Mouse (Mus musculus) myocyte (in vitro differentiated cells): ENCODE data around the gene Kcna2. TPM values are rescaled to one million over a fixed set of nuclear protein-coding genes. Genes with fewer than 3 reads are reported as not detected.

Source experiments
- H3K27me3 ChIP-seq: one replicate; pipeline ENCODE4 v1.6.1; 2011; ENCODE audit not compliant: control insufficient read depth, insufficient read depth, insufficient read length
- H3K36me3 ChIP-seq: one replicate; pipeline ENCODE4 v1.6.1; 2011; ENCODE audit not compliant: control insufficient read depth, insufficient read depth
- H3K4me2 ChIP-seq: one replicate; pipeline ENCODE4 v1.6.1; 2011; ENCODE audit warnings: low read depth, control low read depth
- H3K4me3 ChIP-seq: one replicate; pipeline ENCODE4 v1.5.1; 2011; ENCODE audit warnings: mild to moderate bottlenecking, control low read depth, moderate library complexity
- H3K79me2 ChIP-seq: one replicate; pipeline ENCODE4 v1.6.1; 2011; ENCODE audit not compliant: control insufficient read depth, insufficient read depth
- H3ac ChIP-seq: one replicate; pipeline ENCODE4 v1.6.1; 2011; ENCODE audit not compliant: control insufficient read depth, insufficient read length
- CEBPB ChIP-seq: IDR thresholded peaks from 2 replicates; pipeline ENCODE4 v1.6.1; 2011; ENCODE audit warnings: mild to moderate bottlenecking, moderate library complexity; ENCODE audit not compliant: poor library complexity, insufficient read depth, severe bottlenecking
- E2F4 ChIP-seq: IDR thresholded peaks from one replicate; pipeline ENCODE4 v1.6.1; 2011; ENCODE audit warnings: mild to moderate bottlenecking, control low read depth, moderate library complexity; ENCODE audit not compliant: insufficient read depth
- MAX ChIP-seq: IDR thresholded peaks from one replicate; pipeline ENCODE4 v1.6.1; 2011; ENCODE audit warnings: low read depth, mild to moderate bottlenecking, control low read depth
- MYOD1 ChIP-seq, 3 experiments: IDR thresholded peaks; one replicate each; pipeline ENCODE4 v1.6.1; 2011; ENCODE audit warnings: control low read depth in 2 of 3, low read depth in 2 of 3, mild to moderate bottlenecking in 2 of 3, moderate library complexity in 1 of 3; ENCODE audit not compliant: insufficient read length in 2 of 3, control insufficient read depth in 1 of 3
- MYOG ChIP-seq, 3 experiments: IDR thresholded peaks; one replicate each; pipeline ENCODE4 v1.6.1; 2011; ENCODE audit warnings: control low read depth in 2 of 3, low read depth in 2 of 3, mild to moderate bottlenecking in 2 of 3; ENCODE audit not compliant: insufficient read length in 2 of 3, control insufficient read depth in 1 of 3, insufficient read depth in 1 of 3
- POLR2A ChIP-seq: IDR thresholded peaks from one replicate; pipeline ENCODE4 v1.6.1; 2011; ENCODE audit warnings: low read depth, mild to moderate bottlenecking, control low read depth, moderate library complexity; ENCODE audit not compliant: insufficient read length
- POLR2AphosphoS2 ChIP-seq: IDR thresholded peaks from one replicate; pipeline ENCODE4 v1.6.1; 2011; ENCODE audit warnings: low read depth, control low read depth; ENCODE audit not compliant: insufficient read length
- REST ChIP-seq: IDR thresholded peaks from one replicate; pipeline ENCODE4 v1.6.1; 2011; ENCODE audit warnings: mild to moderate bottlenecking, control low read depth, moderate library complexity; ENCODE audit not compliant: insufficient read depth, insufficient read length
- SRF ChIP-seq: IDR thresholded peaks from one replicate; pipeline ENCODE4 v1.6.1; 2011; ENCODE audit warnings: low read depth; ENCODE audit not compliant: control insufficient read depth, insufficient read length
- TCF12 ChIP-seq: IDR thresholded peaks from one replicate; pipeline ENCODE4 v1.6.1; 2011; ENCODE audit warnings: mild to moderate bottlenecking, control low read depth; ENCODE audit not compliant: poor library complexity, insufficient read depth, severe bottlenecking
- TCF3 ChIP-seq: IDR thresholded peaks from one replicate; pipeline ENCODE4 v1.6.1; 2011; ENCODE audit warnings: low read depth, control low read depth; ENCODE audit not compliant: insufficient read length
- USF1 ChIP-seq: IDR thresholded peaks from one replicate; pipeline ENCODE4 v1.6.1; 2011; ENCODE audit warnings: low read depth, mild to moderate bottlenecking, control low read depth, moderate library complexity
- polyA plus RNA-seq: library from polyadenylated mRNA; unstranded; fragments of >200 nt; fragmentation: generic; extraction: Trizol; gene quantifications from one replicate; pipeline ENCODE4 v1.2.1, GENCODE M21; 2012; ENCODE audit warnings: missing spikeins

The Kcna2 gene
- polyA plus RNA-seq, result not detected

DNA sequence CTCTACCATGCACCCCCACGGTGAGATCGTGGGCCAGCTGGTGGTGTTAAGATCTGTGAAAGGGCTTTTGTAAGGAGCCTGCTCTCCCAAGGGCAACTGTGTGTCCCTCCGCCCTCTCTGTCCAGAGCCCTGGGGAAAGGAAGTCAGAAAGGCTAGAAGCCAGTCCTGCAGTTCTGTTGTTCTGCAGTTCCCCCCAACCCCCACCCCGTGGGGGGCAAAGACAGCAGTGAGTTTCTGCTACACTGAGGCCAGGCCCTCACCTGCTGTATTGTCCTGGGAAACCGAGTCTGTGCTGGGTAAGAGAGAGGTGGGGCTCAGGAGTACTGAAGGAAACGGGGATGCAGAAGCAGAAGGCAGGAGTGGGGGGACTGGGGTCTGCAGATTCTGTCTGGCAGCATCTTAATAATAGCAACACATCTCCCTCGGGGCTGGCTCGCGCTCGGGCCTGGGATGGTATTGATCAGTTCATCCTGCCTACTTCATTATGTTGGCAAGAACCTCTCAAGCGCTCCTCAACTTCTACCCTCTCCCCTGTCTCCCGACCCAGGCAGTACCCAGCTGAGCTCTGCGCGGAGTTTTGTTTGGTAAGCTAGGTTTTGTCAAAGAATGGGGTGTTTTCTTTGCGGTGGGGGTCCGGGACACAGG lies at the start of gene Kcna2:
TSS of gene Kcna2 (plus strand) at position 336 of the 645 bp plus-strand sequence.
- no peak for TF ChIP-seq POLR2A
- no peak for TF ChIP-seq POLR2AphosphoS2
- no peak for TF ChIP-seq MAX
- TF ChIP-seq SRF, result no peak
- no peak for TF ChIP-seq USF1
- no peak for TF ChIP-seq TCF12
- no peak for TF ChIP-seq TCF3
- no peak for TF ChIP-seq MYOD1 (IDR thresholded peaks at IDR 0.05; ENCODE audit: control insufficient read depth in 1 of 3, insufficient read length in 2 of 3, low read depth in 2 of 3)
- no peak for TF ChIP-seq E2F4
- TF ChIP-seq REST, result no peak
- TF ChIP-seq MYOG (IDR thresholded peaks at IDR 0.05; ENCODE audit: control insufficient read depth in 1 of 3, insufficient read depth in 1 of 3, insufficient read length in 2 of 3, low read depth in 2 of 3), result no peak
- no peak for TF ChIP-seq CEBPB
- Histone ChIP-seq H3K27me3 (peaks cover 61% of the 10 kb centered on the region), H3K4me2 (no peak within 1 kb of the TSS), H3ac (no peak within 1 kb of the TSS), H3K36me3 (no peaks in the 10 kb centered on the region), H3K79me2 (no peaks in the 10 kb centered on the region), H3K4me3 (no peak within 1 kb of the TSS)

DNA sequence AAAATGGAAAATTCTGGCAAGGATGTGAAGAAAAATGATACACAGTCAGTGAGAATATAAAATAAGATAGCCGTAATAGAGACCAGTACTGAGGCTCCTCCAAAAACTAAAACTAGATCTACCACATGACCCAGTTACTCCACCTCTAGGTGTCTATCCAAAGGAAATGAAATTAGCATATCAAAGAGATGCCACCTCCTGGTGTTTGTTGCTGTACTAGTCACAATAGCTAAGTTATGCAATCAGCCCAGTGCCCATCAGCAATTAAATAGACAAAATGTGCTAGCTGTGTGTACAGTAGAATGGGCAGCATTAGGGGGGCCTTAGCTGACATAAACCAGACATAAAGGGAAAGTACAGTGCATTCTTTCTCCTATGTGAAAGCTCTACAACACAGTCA lies 39.5 kb upstream of the Kcna2 start:
- H3K4me2 ChIP-seq, result no peak overlapping the region
- no peaks in the 10 kb centered on the region for H3K79me2 ChIP-seq
- no peak for TF ChIP-seq MAX
- no peak for TF ChIP-seq MYOD1 (IDR thresholded peaks at IDR 0.05; ENCODE audit: control insufficient read depth in 1 of 3, insufficient read length in 2 of 3, low read depth in 2 of 3)
- no peak for TF ChIP-seq MYOG (IDR thresholded peaks at IDR 0.05; ENCODE audit: control insufficient read depth in 1 of 3, insufficient read depth in 1 of 3, insufficient read length in 2 of 3, low read depth in 2 of 3)
- no peak for TF ChIP-seq E2F4
- no peak for TF ChIP-seq POLR2AphosphoS2
- no peak for TF ChIP-seq POLR2A
- TF ChIP-seq USF1, result no peak
- no peak for TF ChIP-seq TCF12
- TF ChIP-seq TCF3, result no peak
- TF ChIP-seq REST, result no peak
- no peak for TF ChIP-seq SRF
- no peak for TF ChIP-seq CEBPB
- no peaks in the 10 kb centered on the region for H3K36me3 ChIP-seq
- no peak overlapping the region for H3ac ChIP-seq
- no peaks in the 10 kb centered on the region for H3K27me3 ChIP-seq
- H3K4me3 ChIP-seq, result no peak overlapping the region

DNA sequence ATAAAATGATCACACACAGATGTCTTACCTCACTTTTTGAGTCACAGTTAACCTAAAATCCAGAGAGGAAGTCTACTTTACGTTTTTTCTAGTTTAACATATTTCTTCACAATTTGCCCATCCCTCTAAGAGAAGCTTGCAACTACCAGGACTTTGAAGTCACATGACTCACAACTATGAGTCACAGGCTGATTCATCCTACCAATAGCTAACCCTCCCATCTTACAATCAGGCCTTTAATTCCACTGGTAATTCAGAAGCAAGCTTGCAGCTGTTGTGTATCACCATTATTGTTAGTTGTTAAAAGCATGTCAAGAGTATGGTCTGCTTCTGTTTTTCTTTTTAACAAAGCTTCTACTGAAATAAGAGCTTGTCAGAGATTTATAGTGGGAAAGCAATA lies 38.2 kb upstream of the Kcna2 start:
- no peaks in the 10 kb centered on the region for H3K27me3 ChIP-seq

DNA sequence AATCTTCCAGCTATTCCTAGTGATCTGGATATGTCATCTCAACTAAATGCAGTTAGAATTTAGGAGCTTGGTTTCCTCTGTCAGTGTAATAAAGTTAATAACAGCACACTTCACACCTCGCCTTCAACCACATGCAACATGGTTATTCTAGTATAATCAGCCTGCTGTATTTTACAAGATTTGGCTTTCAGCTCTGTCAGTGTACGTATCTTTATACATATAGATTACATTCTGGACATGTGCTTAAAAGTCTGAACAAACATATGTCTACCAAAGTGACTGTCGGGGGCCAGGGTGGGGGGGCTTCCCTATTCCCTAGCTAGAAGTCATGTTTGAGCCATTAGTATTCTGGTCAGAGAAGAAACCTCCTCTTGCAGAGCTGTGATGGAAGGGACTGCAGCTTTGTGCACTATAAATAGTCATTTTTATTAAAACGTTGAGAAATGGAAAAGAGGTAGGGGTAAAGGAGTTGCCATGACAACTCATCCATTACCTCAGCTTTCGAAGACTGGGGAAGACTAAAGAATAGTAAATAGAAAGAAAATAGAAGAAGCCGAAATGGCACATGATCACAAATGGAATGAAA lies 35.3 kb upstream of the Kcna2 start:
- Histone ChIP-seq H3K36me3 (no peaks in the 10 kb centered on the region), H3ac (no peak overlapping the region), H3K4me3 (no peak overlapping the region), H3K27me3 (no peaks in the 10 kb centered on the region), H3K79me2 (no peaks in the 10 kb centered on the region), H3K4me2 (no peak overlapping the region)
- TF ChIP-seq E2F4, result no peak
- TF ChIP-seq MYOD1 (IDR thresholded peaks at IDR 0.05; ENCODE audit: control insufficient read depth in 1 of 3, insufficient read length in 2 of 3, low read depth in 2 of 3), result no peak
- no peak for TF ChIP-seq POLR2AphosphoS2
- TF ChIP-seq SRF, result no peak
- no peak for TF ChIP-seq USF1
- TF ChIP-seq REST, result no peak
- no peak for TF ChIP-seq POLR2A
- no peak for TF ChIP-seq MYOG (IDR thresholded peaks at IDR 0.05; ENCODE audit: control insufficient read depth in 1 of 3, insufficient read depth in 1 of 3, insufficient read length in 2 of 3, low read depth in 2 of 3)
- TF ChIP-seq CEBPB, result no peak
- TF ChIP-seq MAX, result no peak
- no peak for TF ChIP-seq TCF12
- TF ChIP-seq TCF3, result no peak

More for the DNA sequence above, 38.2 kb upstream of the Kcna2 start:
- TF ChIP-seq MYOD1 (IDR thresholded peaks at IDR 0.05; ENCODE audit: control insufficient read depth in 1 of 3, insufficient read length in 2 of 3, low read depth in 2 of 3) (peak in 2 of 3 experiments; percentile 48 to 51), REST (no peak), TCF3 (no peak), MYOG (IDR thresholded peaks at IDR 0.05; ENCODE audit: control insufficient read depth in 1 of 3, insufficient read depth in 1 of 3, insufficient read length in 2 of 3, low read depth in 2 of 3) (no peak), USF1 (peak; percentile 93), SRF (no peak), POLR2AphosphoS2 (no peak), CEBPB (0 out of 2 replicates have a peak, but pooled peaks have one; percentile 33)
- Histone ChIP-seq H3K79me2 (no peaks in the 10 kb centered on the region), H3ac (no peak overlapping the region), H3K36me3 (no peaks in the 10 kb centered on the region), H3K4me2 (peak overlapping the region; percentile 60), H3K4me3 (no peak overlapping the region)
